Mouse (Mus musculus) neural tube, embryonic 12.5 days (tissue): ENCODE results near the gene Abl2. TPM values are rescaled to one million over a fixed set of nuclear protein-coding genes. Genes with fewer than 3 reads are reported as not detected.
"Not testable (repeated sequence)": the region's sequence is repeated elsewhere in the genome, so short reads cannot be mapped to it uniquely, and the experiment has no call there.

Experiments
- ATAC-seq: fragments of 200-750 bp; cut with Nextera tagmentation; 2 replicates; pipeline ENCODE4 v1.8.0; 2017; ENCODE audit warnings: low read depth, mild to moderate bottlenecking, moderate TSS enrichment, moderate library complexity; ENCODE audit not compliant: low FRiP score
- H3K27ac ChIP-seq: fragments of 300-500 bp; sonication (generic); 2 replicates; pipeline ENCODE4 v1.5.1; 2016
- H3K27me3 ChIP-seq: fragments of 300-500 bp; sonication (generic); replicated peaks from 2 replicates; pipeline ENCODE4 v1.6.1; 2016; ENCODE audit warnings: mild to moderate bottlenecking
- H3K36me3 ChIP-seq: fragments of 300-500 bp; sonication (generic); 2 replicates; pipeline ENCODE4 v1.6.1; 2016; ENCODE audit warnings: mild to moderate bottlenecking
- H3K4me1 ChIP-seq: fragments of 300-500 bp; sonication (generic); 2 replicates; pipeline ENCODE4 v1.6.1; 2016
- H3K4me2 ChIP-seq: fragments of 300-500 bp; sonication (generic); replicated peaks from 2 replicates; pipeline ENCODE4 v1.6.1; 2016; ENCODE audit warnings: mild to moderate bottlenecking
- H3K4me3 ChIP-seq: fragments of 300-500 bp; sonication (generic); 2 replicates; pipeline ENCODE4 v1.5.1; 2016
- H3K9ac ChIP-seq: fragments of 300-500 bp; sonication (generic); 2 replicates; pipeline ENCODE4 v1.6.1; 2016; ENCODE audit warnings: mild to moderate bottlenecking
- H3K9me3 ChIP-seq: fragments of 300-500 bp; sonication (generic); 2 replicates; pipeline ENCODE4 v1.6.1; 2016; ENCODE audit warnings: mild to moderate bottlenecking
- WGBS: fragments of 180-500 bp; shearing (Covaris S2); methylation state at CpG from one replicate; pipeline ENCODE4 v1.1.7; 2016; 5-methylcytosine and 5-hydroxymethylcytosine counted together
- polyA plus RNA-seq: library from polyadenylated mRNA; unstranded; fragments of >200 nt; fragmentation: Nextera tagmentation; extraction: Ambion mirVana; gene quantifications from 2 replicates; pipeline ENCODE4 v1.2.1, GENCODE M21; 2016

Abl2 gene
- polyA plus RNA-seq: 6.3 and 6.5 TPM in 2 replicates

DNA sequence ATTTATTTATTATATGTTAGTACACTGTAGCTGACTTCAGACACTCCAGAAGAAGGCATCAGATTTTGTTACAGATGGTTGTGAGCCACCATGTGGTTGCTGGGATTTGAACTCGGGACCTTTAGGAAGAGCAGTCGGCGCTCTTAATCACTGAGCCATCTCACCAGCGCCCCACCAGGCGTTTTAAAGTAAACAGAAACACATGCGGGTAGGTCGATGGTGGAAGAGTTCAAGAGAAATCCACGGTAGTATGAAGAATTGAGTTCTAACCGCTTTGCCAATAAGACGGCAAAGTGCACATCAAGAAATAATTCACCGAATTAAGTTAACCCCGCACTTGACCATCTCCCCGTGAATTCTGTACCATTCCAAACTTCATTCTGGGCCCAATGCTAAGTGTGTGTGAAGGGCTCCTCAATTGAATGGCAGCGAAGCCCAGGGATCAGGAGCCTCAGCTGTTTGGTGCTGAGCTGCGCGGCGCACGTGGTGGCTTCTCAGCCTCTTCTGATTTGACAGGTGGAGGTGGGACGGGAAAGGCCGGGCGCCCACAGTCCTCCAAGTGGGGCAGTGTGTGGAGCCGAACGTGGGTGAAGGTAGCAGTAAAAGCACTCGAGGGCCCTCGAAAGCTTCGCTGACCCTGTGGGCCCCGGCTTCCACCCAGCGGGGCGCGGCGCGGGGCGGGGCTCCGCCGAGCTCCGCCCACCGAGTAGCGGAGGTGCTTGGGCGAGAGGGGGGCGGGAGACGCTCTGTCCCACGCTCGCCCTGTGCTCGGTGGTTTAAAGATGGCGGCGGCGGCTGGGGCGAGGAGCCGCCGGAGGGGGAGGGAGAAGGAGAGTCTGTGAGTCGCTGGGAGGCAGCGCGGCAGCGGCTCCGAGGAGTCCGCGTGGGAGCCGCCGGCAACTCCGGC, at the start of gene Abl2:
Abl2 (plus strand) TSS at position 763 of the 907 bp plus-strand sequence.
- H3K9ac ChIP-seq: peak within 1 kb of the TSS; percentile 95
- H3K36me3 ChIP-seq: no peaks in the 10 kb centered on the region
- peak within 1 kb of the TSS; percentile 97 for H3K4me3 ChIP-seq
- 11% methylated on average over 60 of the region's 60 CpGs for WGBS
- H3K4me2 ChIP-seq: peak within 1 kb of the TSS; percentile 64
- no peaks in the 10 kb centered on the region for H3K9me3 ChIP-seq
- H3K27me3 ChIP-seq: no peaks in the 10 kb centered on the region
- H3K4me1 ChIP-seq: 0 out of 2 replicates have a peak, but pooled peaks cover 11% of the 10 kb centered on the region
- H3K27ac ChIP-seq: peak within 1 kb of the TSS; percentile 94
- peak; percentile 97 for ATAC-seq

DNA sequence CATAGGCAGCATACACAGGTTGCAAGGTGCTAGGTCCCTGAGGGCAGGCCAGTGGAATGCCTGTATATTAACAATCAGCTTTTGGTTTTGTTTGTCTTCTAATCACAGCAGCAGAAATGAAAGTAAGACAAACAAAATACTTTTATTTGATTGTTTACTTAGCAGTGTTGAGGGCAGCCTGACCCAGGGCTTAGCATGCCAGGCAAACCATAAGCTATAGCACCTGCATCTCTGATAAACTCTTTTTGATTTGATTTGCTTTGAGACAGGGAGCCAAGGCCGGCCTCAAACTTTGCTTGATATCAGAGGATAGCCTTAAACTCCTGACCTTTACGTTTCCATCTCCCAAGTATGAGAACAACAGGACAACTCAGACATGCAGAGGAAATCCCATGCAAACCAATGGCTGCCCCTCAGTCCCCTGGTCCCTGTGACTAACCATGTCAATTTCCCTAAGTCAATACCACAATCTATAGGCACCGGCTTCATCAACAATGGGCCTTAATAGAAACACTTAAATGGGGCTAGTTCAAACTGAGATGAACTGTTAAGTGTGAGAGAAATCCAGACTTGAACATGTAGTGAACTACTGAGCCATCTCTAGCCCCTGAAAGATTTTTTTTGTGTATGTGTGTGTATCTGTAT, 38.3 kb upstream of the Abl2 start:
- Histone ChIP-seq H3K4me3 (no peak overlapping the region), H3K36me3 (no peaks in the 10 kb centered on the region), H3K27ac (no peak overlapping the region), H3K9me3 (no peaks in the 10 kb centered on the region), H3K27me3 (no peaks in the 10 kb centered on the region), H3K4me1 (no peaks in the 10 kb centered on the region), H3K4me2 (no peak overlapping the region), H3K9ac (no peak overlapping the region)
- ATAC-seq: no peak
- 87% methylated on average over 3 of the region's 3 CpGs for WGBS

DNA sequence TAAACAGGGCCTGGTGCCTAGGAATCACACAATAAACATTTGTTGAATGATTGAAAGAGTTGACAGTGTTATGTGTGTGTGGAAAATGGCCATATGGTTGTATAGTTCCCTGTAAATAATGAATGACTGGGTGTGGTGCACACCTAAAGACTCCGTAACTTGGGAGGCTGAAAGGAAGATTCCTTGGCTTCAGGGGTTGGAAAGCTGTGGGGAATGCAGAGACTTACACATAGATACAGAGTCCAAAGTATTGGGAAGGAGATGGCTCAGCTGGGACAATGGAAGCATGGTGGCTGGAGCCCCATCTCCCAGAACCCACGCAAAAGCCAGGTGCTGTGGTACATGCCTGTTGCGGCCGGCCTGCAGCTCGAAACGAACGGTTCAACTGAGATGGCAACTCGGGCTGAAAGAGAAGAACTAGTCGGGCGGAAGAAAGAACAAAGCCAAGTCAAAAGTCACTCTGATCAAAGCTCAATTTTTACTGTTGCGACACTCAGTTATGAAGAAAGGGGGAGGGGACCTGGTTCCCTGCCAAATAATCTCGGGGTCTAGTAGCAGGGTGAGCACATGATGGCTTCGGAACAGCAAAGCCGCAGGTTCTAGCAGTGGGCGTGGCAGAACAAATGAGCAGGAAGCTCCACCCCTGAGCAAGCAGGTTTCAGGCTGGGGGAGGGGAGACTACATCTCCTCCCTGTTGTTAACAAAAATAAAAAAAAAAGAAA, 36.6 kb upstream of the Abl2 start:
- 49% methylated on average over 15 of the region's 15 CpGs for WGBS
- Histone ChIP-seq H3K4me1 (no peaks in the 10 kb centered on the region), H3K9me3 (no peaks in the 10 kb centered on the region), H3K27me3 (no peaks in the 10 kb centered on the region), H3K9ac (no peak overlapping the region), H3K4me2 (no peak overlapping the region), H3K27ac (no peak overlapping the region), H3K4me3 (no peak overlapping the region), H3K36me3 (no peaks in the 10 kb centered on the region)
- ATAC-seq: no peak

DNA sequence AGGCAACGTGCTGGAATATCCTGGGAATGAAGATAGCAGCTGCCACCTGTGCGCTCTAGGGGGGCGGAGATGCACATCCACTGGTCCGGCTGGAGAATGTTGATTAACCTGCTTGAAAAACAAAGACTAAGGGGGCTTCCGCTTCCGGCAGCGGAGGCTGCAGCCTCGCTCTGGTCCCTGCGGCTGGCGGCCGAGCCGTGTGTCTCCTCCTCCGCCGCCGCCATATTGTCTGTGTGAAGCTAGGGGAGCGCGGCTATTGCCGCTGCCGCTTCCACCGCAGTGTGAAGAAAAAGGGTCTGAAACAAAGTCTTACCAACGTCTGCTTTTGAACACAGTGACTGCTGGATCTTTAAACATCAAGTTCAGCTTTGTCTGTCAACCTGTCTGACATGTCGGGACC, 34.7 kb upstream of the Abl2 start, which contains the start of gene Gm10031:
Gm10031 (plus strand) TSS at position 171 of the 400 bp plus-strand sequence.
- not testable (repeated sequence) for ATAC-seq, H3K36me3 ChIP-seq, H3K4me2 ChIP-seq, H3K4me3 ChIP-seq, H3K27ac ChIP-seq, H3K27me3 ChIP-seq, H3K9ac ChIP-seq, H3K9me3 ChIP-seq, H3K4me1 ChIP-seq
- 90% methylated on average over 22 of the region's 22 CpGs for WGBS

DNA sequence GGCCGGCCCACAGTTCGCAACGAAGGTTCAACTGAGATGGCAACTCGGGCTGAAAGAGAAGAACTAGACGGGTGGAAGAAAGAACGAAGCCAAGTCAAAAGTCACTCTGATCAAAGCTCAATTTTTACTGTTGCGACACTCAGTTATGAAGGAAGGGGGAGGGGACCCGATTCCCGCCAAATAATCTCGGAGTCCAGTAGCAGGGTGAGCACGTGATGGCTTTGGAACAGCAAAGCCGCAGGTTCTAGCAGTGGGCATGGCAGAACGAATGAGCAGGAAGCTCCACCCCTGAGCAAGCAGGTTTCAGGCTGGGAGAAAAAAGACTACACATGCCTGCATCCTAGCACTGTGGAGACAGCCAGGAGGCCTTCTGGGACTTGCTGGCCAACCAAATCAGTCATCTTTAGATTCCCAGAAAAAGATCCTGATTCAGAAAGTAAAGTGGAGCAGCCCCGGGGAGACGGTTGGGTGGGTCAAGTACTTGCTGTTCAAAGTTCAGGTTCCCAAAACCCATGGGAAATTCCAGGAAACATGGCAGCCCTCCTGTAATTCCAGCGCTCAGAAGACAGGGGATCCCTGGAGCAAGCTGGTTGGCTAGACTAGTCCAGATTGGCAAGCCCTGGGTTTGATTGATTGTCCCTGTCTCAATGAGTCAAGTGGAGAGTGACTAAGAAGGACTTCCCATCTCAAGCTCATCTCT, 26.0 kb upstream of the Abl2 start:
- not testable (repeated sequence) for H3K9me3 ChIP-seq, H3K9ac ChIP-seq, H3K27ac ChIP-seq, H3K4me3 ChIP-seq, H3K4me1 ChIP-seq, H3K27me3 ChIP-seq, ATAC-seq, H3K4me2 ChIP-seq, H3K36me3 ChIP-seq
- 87% methylated on average over 16 of the region's 16 CpGs for WGBS

DNA sequence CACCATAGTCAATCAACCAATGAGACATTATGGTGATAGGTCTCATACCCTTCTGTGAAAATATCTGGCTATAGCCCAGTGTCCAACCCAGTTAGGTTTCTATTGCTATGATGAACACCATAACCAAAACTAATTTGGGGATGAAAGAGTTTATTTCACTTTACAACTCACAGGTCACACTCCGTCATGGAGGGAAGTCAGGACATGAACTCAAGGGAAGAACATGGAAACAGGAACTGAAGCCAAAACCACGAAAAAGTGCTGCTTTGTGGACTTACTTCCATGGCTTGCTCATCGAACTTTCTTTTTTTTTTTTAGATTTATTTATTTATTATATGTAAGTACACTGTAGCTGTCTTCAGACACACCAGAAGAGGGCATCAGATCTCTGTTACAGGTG, 25.1 kb upstream of the Abl2 start:
- WGBS: 95% methylated on average over 3 of the region's 3 CpGs

DNA sequence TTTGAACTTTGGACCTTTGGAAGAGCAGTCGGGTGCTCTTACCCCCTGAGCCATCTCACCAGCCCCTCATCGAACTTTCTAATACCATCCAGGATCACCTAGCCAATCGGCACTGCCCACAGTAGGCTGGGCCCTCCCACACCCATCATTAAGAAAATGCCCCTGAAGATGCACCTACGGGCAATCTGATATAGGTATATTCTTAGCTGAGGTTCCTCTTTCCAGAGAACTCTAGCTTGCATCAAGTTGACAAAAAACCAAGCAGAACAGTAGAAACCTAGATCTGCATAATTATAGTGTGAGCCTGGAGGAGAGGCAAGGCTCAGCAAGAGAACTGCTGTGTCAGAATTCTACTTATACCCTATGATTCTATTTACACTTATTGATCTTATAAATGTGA, 24.7 kb upstream of the Abl2 start:
- Histone ChIP-seq H3K4me1 (no peaks in the 10 kb centered on the region), H3K9ac (no peak overlapping the region), H3K27me3 (no peaks in the 10 kb centered on the region), H3K4me3 (no peak overlapping the region), H3K9me3 (no peaks in the 10 kb centered on the region), H3K27ac (no peak overlapping the region), H3K4me2 (no peak overlapping the region), H3K36me3 (no peaks in the 10 kb centered on the region)
- WGBS: 90% methylated on average over 4 of the region's 4 CpGs
- ATAC-seq: no peak

More for the DNA sequence above, 25.1 kb upstream of the Abl2 start:
- Histone ChIP-seq H3K4me2 (no peak overlapping the region), H3K36me3 (no peaks in the 10 kb centered on the region), H3K27me3 (no peaks in the 10 kb centered on the region), H3K9ac (no peak overlapping the region), H3K4me3 (no peak overlapping the region), H3K27ac (no peak overlapping the region), H3K9me3 (no peaks in the 10 kb centered on the region), H3K4me1 (no peaks in the 10 kb centered on the region)
- ATAC-seq: no peak

DNA sequence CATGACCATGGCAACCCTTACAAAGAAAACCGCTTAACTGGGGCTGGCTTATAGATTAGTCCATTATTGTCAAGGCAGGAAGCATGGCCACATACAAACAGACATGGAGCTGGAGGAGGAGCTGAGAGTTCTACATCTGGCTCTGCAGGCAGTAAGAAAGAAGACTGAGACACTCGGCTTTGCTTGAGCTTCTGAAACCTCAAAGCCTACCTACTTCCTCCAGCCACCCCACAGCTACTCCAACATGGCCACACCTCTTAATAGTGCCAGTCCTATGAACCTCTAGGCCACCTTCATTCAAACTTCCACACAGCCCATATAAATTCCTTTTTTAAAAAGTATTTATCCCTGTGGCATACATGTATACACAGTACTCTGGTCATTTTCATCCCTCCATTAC, 21.6 kb upstream of the Abl2 start:
- Histone ChIP-seq H3K9ac (no peak overlapping the region), H3K4me3 (no peak overlapping the region), H3K4me2 (no peak overlapping the region), H3K9me3 (no peaks in the 10 kb centered on the region), H3K27me3 (no peaks in the 10 kb centered on the region), H3K36me3 (no peaks in the 10 kb centered on the region), H3K4me1 (no peaks in the 10 kb centered on the region), H3K27ac (no peak overlapping the region)
- WGBS: 67% methylated on average over 2 of the region's 2 CpGs
- ATAC-seq: no peak

DNA sequence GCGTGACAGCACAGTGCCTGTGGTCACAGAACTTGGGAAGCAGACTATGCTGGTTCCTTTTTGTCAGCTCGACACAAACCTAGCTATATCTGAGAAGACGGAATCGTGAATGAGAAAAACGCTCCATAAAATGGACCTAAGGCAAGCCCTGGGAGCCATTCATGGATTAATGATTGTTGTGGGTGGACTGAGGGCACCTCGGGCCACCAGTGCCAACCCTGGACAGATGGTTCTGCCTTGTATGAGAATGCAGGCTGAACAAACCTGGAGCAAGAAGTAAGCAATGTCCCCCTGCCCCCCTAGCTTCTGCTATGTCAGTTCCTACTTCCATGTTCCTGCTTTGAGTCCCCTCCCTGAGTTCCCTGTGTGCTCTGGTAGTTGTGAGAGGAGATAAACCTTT, 20.9 kb upstream of the Abl2 start:
- no peaks in the 10 kb centered on the region for H3K4me1 ChIP-seq
- no peak overlapping the region for H3K27ac ChIP-seq
- H3K9me3 ChIP-seq: no peaks in the 10 kb centered on the region
- H3K27me3 ChIP-seq: no peaks in the 10 kb centered on the region
- no peak for ATAC-seq
- no peak overlapping the region for H3K4me2 ChIP-seq
- no peak overlapping the region for H3K4me3 ChIP-seq
- H3K36me3 ChIP-seq: no peaks in the 10 kb centered on the region
- 91% methylated on average over 6 of the region's 6 CpGs for WGBS
- H3K9ac ChIP-seq: no peak overlapping the region

DNA sequence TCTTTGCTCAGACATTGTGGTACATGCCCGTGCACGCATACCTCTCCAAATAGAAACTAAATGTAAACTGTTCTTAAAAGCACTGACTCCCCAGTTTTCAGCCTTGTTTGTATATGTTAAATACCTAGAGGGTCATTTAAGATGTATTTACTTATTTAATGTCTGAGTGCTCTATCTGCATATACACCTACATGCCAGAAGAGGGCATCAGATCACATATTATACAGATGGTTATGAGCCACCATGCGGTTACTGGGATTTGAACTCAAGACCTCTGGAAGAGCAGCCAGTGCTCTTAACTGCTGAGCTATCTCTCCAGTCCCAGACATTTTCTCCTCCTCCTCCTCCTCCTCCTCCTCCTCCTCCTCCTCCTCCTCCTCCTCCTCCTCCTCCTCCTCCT, 20.2 kb upstream of the Abl2 start:
- Histone ChIP-seq H3K9me3 (no peaks in the 10 kb centered on the region), H3K27me3 (no peaks in the 10 kb centered on the region), H3K4me3 (no peak overlapping the region), H3K4me1 (no peaks in the 10 kb centered on the region), H3K9ac (no peak overlapping the region), H3K36me3 (no peaks in the 10 kb centered on the region), H3K4me2 (no peak overlapping the region), H3K27ac (no peak overlapping the region)
- no peak for ATAC-seq
- WGBS: 91% methylated on average over 3 of the region's 3 CpGs

DNA sequence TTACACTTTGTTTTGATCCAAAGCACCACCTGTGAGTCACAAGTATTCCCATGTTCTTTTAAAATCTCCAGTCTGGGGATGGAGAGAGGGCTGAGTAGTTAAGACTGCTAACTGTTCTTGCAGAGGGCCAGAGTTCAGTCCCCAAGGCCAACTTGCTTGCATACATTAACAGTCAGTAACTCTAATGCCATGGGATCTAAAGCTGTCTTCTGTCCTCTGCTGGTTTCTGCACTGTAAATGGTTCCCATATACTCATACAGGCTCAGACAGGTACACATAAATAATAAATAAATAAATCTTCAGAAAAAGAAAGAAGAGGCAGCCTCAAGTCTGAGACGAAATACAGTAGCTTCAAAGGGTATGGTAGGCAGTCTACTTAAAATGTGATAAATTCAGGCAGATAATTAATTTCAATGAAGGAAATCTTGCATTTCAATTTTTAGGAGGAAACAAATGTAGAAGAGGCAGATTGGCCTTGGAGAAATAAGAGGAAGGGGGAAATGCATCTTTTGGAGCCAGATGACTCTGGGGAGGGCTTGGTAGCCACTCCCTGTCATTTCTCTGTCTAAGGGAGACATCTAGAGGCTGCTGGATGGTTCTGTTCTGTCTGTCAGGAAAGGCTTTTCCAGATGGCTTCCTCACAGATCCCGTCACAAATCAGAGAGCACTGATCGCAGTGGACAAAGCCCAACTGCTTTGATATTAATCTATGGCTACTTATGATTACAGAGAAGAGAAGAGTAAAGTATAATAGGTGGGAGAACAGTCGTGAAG, 18.6 kb upstream of the Abl2 start:
- no peak for ATAC-seq
- H3K36me3 ChIP-seq: no peaks in the 10 kb centered on the region

More for the DNA sequence above, 18.6 kb upstream of the Abl2 start:
- Histone ChIP-seq H3K4me1 (no peaks in the 10 kb centered on the region), H3K4me2 (no peak overlapping the region), H3K27me3 (no peaks in the 10 kb centered on the region), H3K9me3 (no peaks in the 10 kb centered on the region), H3K27ac (no peak overlapping the region), H3K4me3 (no peak overlapping the region), H3K9ac (no peak overlapping the region)
- 50% methylated on average over 4 of the region's 4 CpGs for WGBS
